Mouse (Mus musculus) heart, embryonic 16.5 days (tissue): ENCODE measurements around the gene Mroh3. TPM values are rescaled to one million over a fixed set of nuclear protein-coding genes. Genes with fewer than 3 reads are reported as not detected.
A peak's percentile ranks its signal among the peaks of the same experiment; 100 is the strongest.

Experiments used
- ATAC-seq: fragments of 200-750 bp; cut with Nextera tagmentation; replicated peaks from 2 replicates; pipeline ENCODE4 v1.8.0; 2017; ENCODE audit warnings: moderate number of reproducible peaks; ENCODE audit not compliant: insufficient read depth, low FRiP score; ENCODE audit errors: extremely low read depth
- H3K27ac ChIP-seq: fragments of 300-500 bp; sonication (generic); 2 replicates; pipeline ENCODE4 v1.5.1; 2014; ENCODE audit warnings: mild to moderate bottlenecking, low read length, control low read depth, moderate library complexity
- H3K27me3 ChIP-seq: fragments of 300-500 bp; sonication (generic); 2 replicates; pipeline ENCODE4 v1.6.1; 2014; ENCODE audit warnings: low read length, mixed read lengths; ENCODE audit not compliant: control insufficient read depth, insufficient read depth
- H3K36me3 ChIP-seq: fragments of 300-500 bp; sonication (generic); 2 replicates; pipeline ENCODE4 v1.6.1; 2014; ENCODE audit not compliant: control insufficient read depth, insufficient read depth
- H3K4me1 ChIP-seq: fragments of 300-500 bp; sonication (generic); 2 replicates; pipeline ENCODE4 v1.6.1; 2014; ENCODE audit warnings: low read length, mixed read lengths; ENCODE audit not compliant: control insufficient read depth, insufficient read depth
- H3K4me2 ChIP-seq: fragments of 300-500 bp; sonication (generic); 2 replicates; pipeline ENCODE4 v1.6.1; 2014; ENCODE audit warnings: low read depth, mild to moderate bottlenecking, control low read depth, low read length
- H3K4me3 ChIP-seq: fragments of 300-500 bp; sonication (generic); 2 replicates; pipeline ENCODE4 v1.5.1; 2014; ENCODE audit warnings: mild to moderate bottlenecking, control low read depth, low read length
- H3K9ac ChIP-seq: fragments of 300-500 bp; sonication (generic); 2 replicates; pipeline ENCODE4 v1.6.1; 2014; ENCODE audit warnings: low read length, control low read depth
- H3K9me3 ChIP-seq: fragments of 300-500 bp; sonication (generic); replicated peaks from 2 replicates; pipeline ENCODE4 v1.6.1; 2016; ENCODE audit warnings: low read length; ENCODE audit not compliant: control insufficient read depth
- WGBS: fragments of 180-500 bp; shearing (Covaris S2); extraction: QIAGEN DNeasy Blood & Tissue Kit; methylation state at CpG from one replicate; pipeline ENCODE4 v1.1.7; 2014; 5-methylcytosine and 5-hydroxymethylcytosine counted together
- polyA plus RNA-seq: library from polyadenylated mRNA; unstranded; fragments of >200 nt; fragmentation: Nextera tagmentation; extraction: Ambion mirVana; gene quantifications from 2 replicates; pipeline ENCODE4 v1.2.1, GENCODE M21; 2015

Mroh3 gene
- polyA plus RNA-seq, 1 experiment from 2014 or later = not detected

DNA sequence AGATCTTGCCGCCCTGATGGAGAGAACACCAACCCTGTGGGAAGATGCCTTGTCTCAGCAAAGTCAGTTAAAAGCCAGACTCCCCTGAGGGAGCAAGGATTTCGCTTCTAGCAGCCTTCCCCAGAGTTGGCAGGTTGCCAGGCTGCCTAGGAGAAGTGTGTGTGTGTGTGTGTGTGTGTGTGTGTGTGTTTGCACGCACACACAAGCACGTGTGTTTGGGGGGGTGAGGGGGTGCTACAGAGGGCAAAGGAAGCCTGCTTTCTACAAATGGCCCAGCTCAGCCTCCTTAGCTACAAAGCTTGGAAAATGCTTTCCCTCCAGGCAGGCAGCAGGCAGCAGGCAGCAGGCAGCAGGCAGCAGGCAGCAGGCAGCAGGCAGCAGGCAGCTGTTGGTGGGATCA lies 75.1 kb downstream of the Mroh3 start:
- no peak overlapping the region for H3K4me2 ChIP-seq
- 8% methylated on average over 4 of the region's 4 CpGs for WGBS
- H3K4me1 ChIP-seq = peaks cover 63% of the 10 kb centered on the region
- H3K9me3 ChIP-seq = no peaks in the 10 kb centered on the region
- H3K27ac ChIP-seq = peak overlapping the region; percentile 25; the same call in 1 of the 2 replicates
- H3K27me3 ChIP-seq = no peaks in the 10 kb centered on the region
- no peak for ATAC-seq
- no peak overlapping the region for H3K4me3 ChIP-seq
- no peaks in the 10 kb centered on the region for H3K36me3 ChIP-seq
- no peak overlapping the region; the same call in 1 of the 2 replicates for H3K9ac ChIP-seq

GRCm38 (mm10) chr1:136137071-136137531 lies 75.5 kb downstream of the Mroh3 start:
- WGBS = 44% methylated on average over 7 of the region's 7 CpGs
- Histone ChIP-seq H3K4me2 (no peak overlapping the region), H3K9ac (no peak overlapping the region; the same call in 1 of the 2 replicates), H3K4me3 (no peak overlapping the region), H3K27ac (peak overlapping the region; percentile 25; the same call in 1 of the 2 replicates), H3K27me3 (no peaks in the 10 kb centered on the region), H3K4me1 (peaks cover 62% of the 10 kb centered on the region), H3K9me3 (no peaks in the 10 kb centered on the region), H3K36me3 (no peaks in the 10 kb centered on the region)
- ATAC-seq = no peak

DNA sequence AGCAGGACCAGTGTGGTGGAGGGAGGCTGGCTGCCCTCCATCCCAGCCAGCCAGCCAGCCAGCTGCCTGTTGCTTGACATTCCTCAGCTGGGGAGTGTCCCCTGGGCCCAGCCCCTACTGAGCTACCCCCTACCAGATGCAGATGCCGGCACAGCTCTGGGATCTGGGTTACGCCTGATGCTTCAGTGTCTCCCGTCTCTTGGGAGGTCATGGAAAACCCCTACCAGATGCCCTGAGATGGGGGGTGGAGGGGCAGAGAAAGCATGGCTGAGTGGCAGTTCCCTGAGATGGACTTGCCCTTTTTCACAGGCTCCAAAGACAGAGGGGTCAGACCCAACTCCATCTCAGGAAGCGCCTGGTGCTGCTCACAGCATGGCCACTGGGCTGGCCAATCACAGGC lies 76.1 kb downstream of the Mroh3 start:
- no peaks in the 10 kb centered on the region for H3K36me3 ChIP-seq
- H3K9me3 ChIP-seq = no peaks in the 10 kb centered on the region
- no peak overlapping the region for H3K9ac ChIP-seq
- ATAC-seq = no peak
- peak overlapping the region; percentile 26 for H3K27ac ChIP-seq
- no peaks in the 10 kb centered on the region; the same call in 1 of the 2 replicates for H3K27me3 ChIP-seq
- H3K4me1 ChIP-seq = peaks cover 66% of the 10 kb centered on the region
- 51% methylated on average over 4 of the region's 4 CpGs for WGBS
- no peak overlapping the region for H3K4me3 ChIP-seq
- no peak overlapping the region for H3K4me2 ChIP-seq

DNA sequence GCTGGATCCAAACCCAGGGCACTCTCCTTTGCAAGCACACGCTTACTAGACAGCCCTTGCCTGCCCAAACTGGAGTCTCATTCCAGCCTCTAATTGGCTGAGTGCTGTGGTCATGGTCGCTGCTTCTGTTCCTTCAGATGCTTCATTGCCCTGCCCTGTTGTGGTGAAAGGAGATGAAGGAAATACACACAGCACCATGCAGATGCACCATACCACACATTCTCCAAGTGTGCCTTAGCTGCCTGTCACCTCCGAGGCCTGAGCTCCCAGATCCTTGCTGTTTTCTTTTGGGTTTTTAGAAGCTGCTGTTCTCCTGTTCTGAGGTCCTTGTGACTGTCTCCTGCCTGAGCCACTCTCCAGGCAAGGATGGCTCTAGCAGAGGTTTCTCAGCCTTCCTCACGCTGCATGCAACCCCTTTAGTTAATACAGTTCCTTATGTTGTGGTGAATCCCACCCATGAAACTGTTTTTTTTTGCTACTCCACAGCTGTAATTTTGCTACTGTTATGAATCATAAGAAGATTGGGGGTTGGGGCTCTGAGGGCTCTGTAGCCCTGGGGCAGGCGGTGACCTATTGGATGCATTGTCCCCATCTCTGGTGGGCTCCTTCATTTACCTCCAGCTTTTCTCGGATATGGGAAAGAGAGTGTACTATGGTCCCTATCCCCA lies 76.7 kb downstream of the Mroh3 start:
- Histone ChIP-seq H3K36me3 (no peaks in the 10 kb centered on the region), H3K27me3 (no peaks in the 10 kb centered on the region; the same call in 1 of the 2 replicates), H3K4me2 (no peak overlapping the region), H3K4me1 (peaks cover 66% of the 10 kb centered on the region), H3K4me3 (no peak overlapping the region), H3K9ac (no peak overlapping the region), H3K9me3 (no peaks in the 10 kb centered on the region), H3K27ac (peak overlapping the region; percentile 26; the same call in 1 of the 2 replicates)
- no peak for ATAC-seq
- 77% methylated on average over 6 of the region's 6 CpGs for WGBS

DNA sequence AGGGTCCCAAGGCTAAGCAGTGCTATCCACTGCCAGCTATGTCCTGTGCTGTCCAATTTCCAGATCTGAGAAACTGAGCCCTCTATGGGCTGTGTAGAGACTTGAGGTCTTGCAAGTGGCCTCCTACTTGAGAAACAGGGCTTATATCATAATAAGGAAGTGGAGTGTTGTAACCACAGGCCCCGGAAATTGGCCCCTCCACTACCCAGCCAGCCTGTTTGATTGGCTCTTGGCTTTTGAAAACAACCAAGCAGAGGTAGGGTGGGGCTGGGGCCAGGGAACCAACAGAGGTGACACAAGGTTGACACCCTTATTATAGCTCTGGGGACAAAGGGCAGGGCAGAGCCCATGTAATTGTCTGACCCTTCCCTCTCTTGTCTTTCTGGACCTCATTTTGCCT lies 77.6 kb downstream of the Mroh3 start:
- Histone ChIP-seq H3K9me3 (no peaks in the 10 kb centered on the region), H3K27ac (peak overlapping the region; percentile 20; the same call in 1 of the 2 replicates), H3K4me2 (no peak overlapping the region), H3K4me3 (no peak overlapping the region), H3K27me3 (no peaks in the 10 kb centered on the region; the same call in 1 of the 2 replicates), H3K9ac (no peak overlapping the region), H3K36me3 (no peaks in the 10 kb centered on the region), H3K4me1 (peaks cover 67% of the 10 kb centered on the region)
- WGBS = 42% methylated on average over 1 of the region's 1 CpGs
- no peak for ATAC-seq

DNA sequence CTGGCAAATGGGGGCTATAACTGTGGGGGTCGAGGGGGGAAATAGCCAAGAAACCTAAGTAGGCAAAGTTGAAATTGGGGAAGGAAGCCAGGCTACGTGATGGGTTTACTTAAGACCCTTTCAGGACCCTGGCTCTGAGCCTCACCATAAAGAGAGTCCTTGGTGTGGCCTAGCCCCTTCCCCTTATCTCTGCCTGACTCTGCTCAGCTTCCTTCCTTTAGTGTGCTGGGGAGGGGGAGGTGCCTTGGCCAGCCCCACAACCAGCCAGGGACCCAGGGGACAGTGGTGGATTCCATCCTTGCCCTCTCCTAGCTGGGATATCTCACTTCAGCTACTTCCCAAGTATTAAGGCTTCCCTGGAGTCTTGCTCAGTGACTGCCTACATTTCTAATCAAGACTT lies 78.1 kb downstream of the Mroh3 start:
- H3K4me1 ChIP-seq = peaks cover 64% of the 10 kb centered on the region
- ATAC-seq = no peak
- H3K27me3 ChIP-seq = no peaks in the 10 kb centered on the region; the same call in 1 of the 2 replicates
- no peaks in the 10 kb centered on the region for H3K9me3 ChIP-seq
- no peak overlapping the region for H3K4me2 ChIP-seq
- H3K9ac ChIP-seq = no peak overlapping the region
- peak overlapping the region; percentile 20; the same call in 1 of the 2 replicates for H3K27ac ChIP-seq
- WGBS = 35% methylated on average over 2 of the region's 2 CpGs
- H3K36me3 ChIP-seq = no peaks in the 10 kb centered on the region
- H3K4me3 ChIP-seq = no peak overlapping the region

DNA sequence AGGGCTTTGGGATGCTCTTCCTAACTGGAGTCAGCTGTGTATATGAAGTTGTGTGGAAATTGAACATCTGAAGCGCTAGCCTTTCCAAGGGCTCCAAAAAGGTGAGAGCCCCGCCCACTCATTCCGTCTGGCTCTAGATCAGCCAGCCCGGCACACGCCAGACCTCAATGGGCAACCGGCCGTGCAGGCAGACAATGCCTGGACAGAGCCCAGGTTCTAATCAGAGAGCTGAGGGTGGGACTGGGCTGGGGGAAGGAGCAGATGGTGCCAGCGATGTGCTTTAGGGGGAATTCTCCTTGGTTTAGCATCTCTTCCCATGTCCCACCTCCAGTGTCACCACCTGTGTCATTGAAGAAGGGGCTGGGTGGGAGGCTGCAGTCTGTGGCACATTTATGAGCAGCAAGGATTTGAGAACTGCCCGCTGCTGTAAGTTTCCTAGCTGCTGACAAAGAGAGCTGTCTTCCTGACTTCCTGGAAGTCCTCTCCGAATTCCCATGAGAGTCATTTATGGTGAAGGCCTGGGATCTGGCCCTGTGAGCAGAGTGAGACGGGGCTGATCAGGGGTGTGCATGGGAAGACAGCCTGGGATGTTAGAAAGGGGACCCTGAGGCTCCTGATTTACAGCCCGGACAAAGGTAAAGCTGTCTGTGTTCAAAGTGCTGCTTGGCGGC lies 78.9 kb downstream of the Mroh3 start:
- no peaks in the 10 kb centered on the region for H3K9me3 ChIP-seq
- H3K36me3 ChIP-seq = no peaks in the 10 kb centered on the region
- H3K27ac ChIP-seq = no peak overlapping the region
- no peak for ATAC-seq
- no peak overlapping the region; the same call in 1 of the 2 replicates for H3K4me3 ChIP-seq
- WGBS = 44% methylated on average over 13 of the region's 13 CpGs
- no peaks in the 10 kb centered on the region; the same call in 1 of the 2 replicates for H3K27me3 ChIP-seq
- no peak overlapping the region for H3K9ac ChIP-seq
- H3K4me1 ChIP-seq = peaks cover 56% of the 10 kb centered on the region
- peak overlapping the region; percentile 0; the same call in 1 of the 2 replicates for H3K4me2 ChIP-seq

GRCm38 (mm10) chr1:136132386-136133201 lies 80.0 kb downstream of the Mroh3 start:
- WGBS = 51% methylated on average over 10 of the region's 10 CpGs
- Histone ChIP-seq H3K4me2 (peak overlapping the region; percentile 93), H3K4me1 (peaks cover 54% of the 10 kb centered on the region), H3K27ac (peak overlapping the region; percentile 21; the same call in 1 of the 2 replicates), H3K36me3 (no peaks in the 10 kb centered on the region), H3K4me3 (peak overlapping the region; percentile 64), H3K9me3 (no peaks in the 10 kb centered on the region), H3K27me3 (no peaks in the 10 kb centered on the region; the same call in 1 of the 2 replicates), H3K9ac (peak overlapping the region; percentile 75; the same call in 1 of the 2 replicates)
- no peak for ATAC-seq
